Mouse (Mus musculus) thymus, adult 2 months (tissue): ENCODE data around the gene Ahcyl2. TPM values are rescaled to one million over a fixed set of nuclear protein-coding genes. Genes with fewer than 3 reads are reported as not detected.
A peak's percentile ranks its signal among the peaks of the same experiment; 100 is the strongest.

Source experiments
- DNase-seq: peaks from one replicate; pipeline ENCODE4 v3.0.0; 2021
- H3K27ac ChIP-seq: fragments of 200-500 bp; 2 replicates; pipeline ENCODE4 v1.5.1; 2012; ENCODE audit warnings: low read length, control low read depth; ENCODE audit not compliant: control insufficient read depth, insufficient read depth
- H3K27me3 ChIP-seq: fragments of 200-500 bp; 2 replicates; pipeline ENCODE4 v1.6.1; 2012; ENCODE audit warnings: mild to moderate bottlenecking, low read length, moderate library complexity, mixed read lengths; ENCODE audit not compliant: control insufficient read depth, insufficient read depth
- H3K36me3 ChIP-seq: fragments of 200-500 bp; 2 replicates; pipeline ENCODE4 v1.6.1; 2012; ENCODE audit warnings: mild to moderate bottlenecking, low read length, moderate library complexity; ENCODE audit not compliant: control insufficient read depth, insufficient read depth
- H3K4me1 ChIP-seq: fragments of 200-500 bp; replicated peaks from 2 replicates; pipeline ENCODE4 v1.6.1; 2012; ENCODE audit warnings: low read length; ENCODE audit not compliant: control insufficient read depth, insufficient read depth
- H3K4me3 ChIP-seq: fragments of 200-500 bp; 2 replicates; pipeline ENCODE4 v1.5.1; 2012; ENCODE audit warnings: mild to moderate bottlenecking, low read length, control low read depth, moderate library complexity; ENCODE audit not compliant: control insufficient read depth, insufficient read depth
- CTCF ChIP-seq: fragments of 200-500 bp; IDR thresholded peaks from 2 replicates; pipeline ENCODE4 v1.5.1; 2012; ENCODE audit warnings: mild to moderate bottlenecking, control low read depth, low read length, moderate library complexity, borderline replicate concordance; ENCODE audit not compliant: control insufficient read depth, poor library complexity, insufficient read depth; ENCODE audit errors: extremely low read depth
- POLR2A ChIP-seq: fragments of 200-500 bp; IDR thresholded peaks from 2 replicates; pipeline ENCODE4 v1.6.1; 2012; ENCODE audit warnings: mild to moderate bottlenecking, low read length, control low read depth, moderate library complexity; ENCODE audit not compliant: control insufficient read depth, poor library complexity, insufficient read depth; ENCODE audit errors: extremely low read depth
- WGBS: fragments of 180-500 bp; shearing (Covaris S2); methylation state at CpG from one replicate; pipeline ENCODE4 v1.1.7; 2018; 5-methylcytosine and 5-hydroxymethylcytosine counted together
- polyA plus RNA-seq: library from polyadenylated mRNA; depleted of rRNA; stranded (reverse); fragments of >200 nt; gene quantifications from 2 replicates; pipeline ENCODE4 v1.2.3, GENCODE M21; 2012

Gene Ahcyl2
- polyA plus RNA-seq, 1 experiment: 44.1 TPM

- no peak for DNase-seq
- under 1% methylated on average over 50 of the region's 50 CpGs for WGBS
- no peaks in the 10 kb centered on the region for H3K36me3 ChIP-seq
- no peaks in the 10 kb centered on the region for H3K27me3 ChIP-seq
- peak overlapping the region; percentile 70 for H3K4me3 ChIP-seq
- 0 out of 2 replicates have a peak, but pooled peaks cover 2% of the 10 kb centered on the region for H3K4me1 ChIP-seq
- peak overlapping the region; percentile 21 for H3K27ac ChIP-seq
- TF ChIP-seq CTCF (peak; percentile 9; the same call in 1 of the 2 replicates), POLR2A (no peak)
Measured at GRCm38 (mm10) chr6:29768791-29769441, 1.1 kb downstream of the Ahcyl2 start.

GRCm38 (mm10) chr6:29770672-29771321 is 3.0 kb downstream of the Ahcyl2 start:
- TF ChIP-seq CTCF (no peak), POLR2A (no peak)
- no peak overlapping the region for H3K27ac ChIP-seq
- no peaks in the 10 kb centered on the region for H3K36me3 ChIP-seq
- no peaks in the 10 kb centered on the region for H3K27me3 ChIP-seq
- H3K4me3 ChIP-seq: no peak overlapping the region
- no peak for DNase-seq
- 81% methylated on average over 2 of the region's 2 CpGs for WGBS
- 0 out of 2 replicates have a peak, but pooled peaks cover 2% of the 10 kb centered on the region for H3K4me1 ChIP-seq

- TF ChIP-seq POLR2A: no peak
- no peak for DNase-seq
- 100% methylated on average over 3 of the region's 3 CpGs for WGBS
- Histone ChIP-seq H3K27ac (no peak overlapping the region), H3K4me3 (no peak overlapping the region), H3K4me1 (0 out of 2 replicates have a peak, but pooled peaks cover 2% of the 10 kb centered on the region), H3K27me3 (no peaks in the 10 kb centered on the region), H3K36me3 (no peaks in the 10 kb centered on the region)
Measured at GRCm38 (mm10) chr6:29772236-29772635, 4.4 kb downstream of the Ahcyl2 start.

GRCm38 (mm10) chr6:29774161-29774560 is 6.3 kb downstream of the Ahcyl2 start:
- WGBS: 89% methylated on average over 1 of the region's 1 CpGs
- no peak for DNase-seq
- Histone ChIP-seq H3K27me3 (no peaks in the 10 kb centered on the region), H3K4me3 (no peak overlapping the region), H3K4me1 (0 out of 2 replicates have a peak, but pooled peaks cover 1% of the 10 kb centered on the region), H3K27ac (no peak overlapping the region), H3K36me3 (no peaks in the 10 kb centered on the region)
- no peak for TF ChIP-seq POLR2A
- no peak for TF ChIP-seq CTCF

- DNase-seq: no peak
- Histone ChIP-seq H3K27ac (no peak overlapping the region), H3K36me3 (no peaks in the 10 kb centered on the region), H3K4me3 (no peak overlapping the region), H3K27me3 (no peaks in the 10 kb centered on the region), H3K4me1 (no peaks in the 10 kb centered on the region)
- WGBS: 98% methylated on average over 1 of the region's 1 CpGs
- TF ChIP-seq POLR2A (no peak), CTCF (no peak)
Measured at GRCm38 (mm10) chr6:29775609-29776008, 7.8 kb downstream of the Ahcyl2 start.

GRCm38 (mm10) chr6:29776542-29777237 is 8.9 kb downstream of the Ahcyl2 start:
- TF ChIP-seq POLR2A (no peak), CTCF (no peak)
- Histone ChIP-seq H3K4me1 (no peaks in the 10 kb centered on the region), H3K36me3 (no peaks in the 10 kb centered on the region)

GRCm38 (mm10) chr6:29777238-29777555 is 9.4 kb downstream of the Ahcyl2 start:
- Histone ChIP-seq H3K4me3 (no peak overlapping the region), H3K36me3 (no peaks in the 10 kb centered on the region), H3K27me3 (no peaks in the 10 kb centered on the region), H3K4me1 (no peaks in the 10 kb centered on the region), H3K27ac (no peak overlapping the region)
- no peak for DNase-seq
- WGBS: 85% methylated on average over 3 of the region's 3 CpGs
- no peak for TF ChIP-seq CTCF
- TF ChIP-seq POLR2A: no peak

More at GRCm38 (mm10) chr6:29776542-29777237, 8.9 kb downstream of the Ahcyl2 start:
- H3K27me3 ChIP-seq: no peaks in the 10 kb centered on the region
- 71% methylated on average over 4 of the region's 4 CpGs for WGBS
- no peak overlapping the region for H3K4me3 ChIP-seq
- no peak for DNase-seq
- H3K27ac ChIP-seq: no peak overlapping the region
